Mouse (Mus musculus) small intestine, adult 2 months (tissue): ENCODE data around the gene Ankzf1.

ENCODE experiments used
- CTCF ChIP-seq: fragments of 200-500 bp; IDR thresholded peaks from 2 replicates; pipeline ENCODE4 v1.5.1; 2012; ENCODE audit warnings: low read depth, mild to moderate bottlenecking, control low read depth, inconsistent platforms, low read length, moderate library complexity, mixed read lengths; ENCODE audit not compliant: insufficient replicate concordance, insufficient read length; ENCODE audit errors: extremely low read depth
- POLR2A ChIP-seq: fragments of 200-500 bp; IDR thresholded peaks from 2 replicates; pipeline ENCODE4 v1.6.1; 2012; ENCODE audit warnings: low read depth, mild to moderate bottlenecking, control low read depth, inconsistent platforms, low read length, moderate library complexity

GRCm38 (mm10) chr1:75179334-75180104 is 12.4 kb upstream of the Ankzf1 start:
- TF ChIP-seq POLR2A (no peak), CTCF (no peak)
